Mouse (Mus musculus): ENCODE data around the gene Hdac9. TPM values are rescaled to one million over a fixed set of nuclear protein-coding genes. Genes with fewer than 3 reads are reported as not detected.
A peak's percentile ranks its signal among the peaks of the same experiment; 100 is the strongest.

The Hdac9 gene
- polyA plus RNA-seq, 1 experiment: not detected

DNA sequence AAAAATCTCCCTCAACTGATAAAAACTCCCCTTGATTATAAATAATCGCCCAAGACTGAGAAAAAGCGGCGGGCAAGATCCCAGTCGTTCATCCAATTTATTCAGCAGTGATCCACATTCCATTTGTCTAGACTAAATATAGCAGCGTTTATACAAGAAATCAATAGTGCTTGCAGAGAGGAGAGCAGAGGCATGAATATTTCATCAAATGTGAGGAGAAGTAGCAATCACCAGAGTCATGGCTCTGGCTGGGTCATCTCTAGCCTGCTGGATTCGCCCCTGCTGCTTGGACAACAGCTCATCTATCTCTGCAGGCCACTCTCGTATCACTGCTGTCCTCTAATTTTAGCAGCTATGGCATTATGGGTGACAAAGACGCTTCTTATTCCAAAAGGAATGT, 476.0 kb downstream of the Hdac9 start:
- Histone ChIP-seq H3K27me3 (replicated peaks) (no peaks in the 10 kb centered on the region), H3K36me3 (replicated peaks; ENCODE audit: low read length) (no peaks in the 10 kb centered on the region), H3K4me1 (no peaks in the 10 kb centered on the region), H3K9me3 (no peaks in the 10 kb centered on the region), H3K4me3 (replicated peaks) (no peak overlapping the region)
- TF ChIP-seq GATA1 (IDR thresholded peaks at IDR 0.05; ENCODE audit: borderline replicate concordance, low read length) (no peak), FLI1 (IDR thresholded peaks at IDR 0.05; ENCODE audit: low read length) (no peak)

DNA sequence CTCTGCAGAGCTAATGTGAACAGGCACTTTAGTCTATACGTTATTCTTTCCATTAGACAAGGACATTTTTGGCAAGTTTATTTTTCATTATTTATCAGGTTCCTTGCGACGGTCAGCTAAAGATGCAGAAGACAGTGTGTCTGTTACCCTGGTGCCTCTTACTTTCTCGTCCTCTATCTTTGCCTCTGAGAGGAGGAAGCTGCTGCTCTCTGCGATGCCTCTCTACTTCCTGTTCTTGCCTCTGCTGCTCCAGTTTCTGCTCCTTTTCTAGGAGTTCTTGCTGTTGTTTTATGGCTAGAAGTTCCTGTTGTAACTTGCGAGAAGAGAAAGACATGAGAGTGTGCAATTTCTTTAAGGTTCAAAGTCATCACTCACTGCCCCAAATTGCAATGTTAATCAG, 484.0 kb downstream of the Hdac9 start:
- Histone ChIP-seq H3K36me3 (replicated peaks; ENCODE audit: low read length) (peaks cover 4% of the 10 kb centered on the region), H3K9me3 (no peaks in the 10 kb centered on the region), H3K27me3 (replicated peaks) (no peaks in the 10 kb centered on the region), H3K4me1 (peaks cover 11% of the 10 kb centered on the region), H3K4me3 (replicated peaks) (peak overlapping the region; percentile 77)
- TF ChIP-seq FLI1 (IDR thresholded peaks at IDR 0.05; ENCODE audit: low read length): no peak

DNA sequence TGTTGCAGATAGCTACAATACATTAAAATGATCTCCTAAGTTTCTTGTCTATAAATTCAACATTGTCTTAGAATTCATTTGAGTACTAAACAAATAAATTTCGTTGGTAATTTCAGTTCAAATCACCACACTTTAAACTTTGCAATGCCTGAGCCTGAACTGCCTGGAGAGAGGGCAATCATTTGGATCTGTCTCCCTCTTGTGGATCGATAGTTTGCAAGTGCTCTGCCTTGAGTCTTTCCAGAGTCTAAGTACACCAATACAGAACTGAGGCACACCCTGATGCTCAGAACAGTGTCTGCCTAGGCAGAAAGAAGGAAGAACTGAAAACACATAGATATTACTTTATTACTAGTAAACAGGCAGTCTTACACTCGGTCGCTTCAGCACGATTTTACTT, 484.4 kb downstream of the Hdac9 start:
- Histone ChIP-seq H3K4me1 (peaks cover 11% of the 10 kb centered on the region), H3K27me3 (replicated peaks) (no peaks in the 10 kb centered on the region), H3K4me3 (replicated peaks) (peak overlapping the region; percentile 77), H3K9me3 (no peaks in the 10 kb centered on the region), H3K36me3 (replicated peaks; ENCODE audit: low read length) (peaks cover 4% of the 10 kb centered on the region)
- TF ChIP-seq GATA1 (IDR thresholded peaks at IDR 0.05; ENCODE audit: borderline replicate concordance, low read length) (no peak), FLI1 (IDR thresholded peaks at IDR 0.05; ENCODE audit: low read length) (no peak)

DNA sequence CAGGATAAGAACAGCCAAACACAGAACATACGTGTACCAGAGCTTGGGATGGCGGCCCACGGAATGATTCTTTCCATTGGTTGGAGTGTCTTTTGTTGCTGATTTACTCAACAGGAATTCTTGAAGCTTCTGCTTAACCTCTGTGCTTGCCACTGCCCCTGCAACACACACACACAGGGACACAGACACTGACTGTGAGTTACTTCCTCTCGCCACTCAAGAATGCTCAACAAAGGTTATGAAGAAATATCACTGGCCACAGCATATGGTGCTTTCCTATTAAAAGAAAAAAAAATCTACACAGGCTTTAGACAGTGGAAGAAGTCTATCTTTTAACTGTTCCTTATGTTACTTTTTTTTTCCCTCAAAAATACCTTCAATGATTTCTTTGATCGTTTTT, 485.1 kb downstream of the Hdac9 start:
- TF ChIP-seq GATA1 (IDR thresholded peaks at IDR 0.05; ENCODE audit: borderline replicate concordance, low read length) (no peak), FLI1 (IDR thresholded peaks at IDR 0.05; ENCODE audit: low read length) (no peak)

DNA sequence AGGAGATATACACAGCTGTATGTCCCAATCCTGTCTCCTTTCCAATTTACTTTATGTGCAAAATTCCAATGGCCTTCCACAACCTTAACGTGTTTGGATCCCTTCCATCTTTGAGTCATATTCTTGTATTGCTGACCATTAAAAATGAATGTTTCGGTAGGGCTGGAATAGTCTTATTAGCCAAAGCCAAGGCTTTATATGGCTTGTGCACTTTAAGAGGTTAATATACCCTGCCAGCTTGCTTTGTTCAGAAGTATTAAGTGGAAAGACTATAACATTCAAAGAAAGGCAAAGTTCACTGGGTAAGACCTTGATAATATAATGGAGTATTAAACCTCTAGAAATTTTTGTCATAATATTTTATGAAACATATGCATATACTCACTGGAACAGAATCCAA, 491.4 kb downstream of the Hdac9 start:
- Histone ChIP-seq H3K4me3 (replicated peaks) (no peak overlapping the region), H3K27me3 (replicated peaks) (no peaks in the 10 kb centered on the region), H3K36me3 (replicated peaks; ENCODE audit: low read length) (peaks cover 4% of the 10 kb centered on the region), H3K4me1 (no peaks in the 10 kb centered on the region), H3K9me3 (no peaks in the 10 kb centered on the region)
- no peak for TF ChIP-seq FLI1 (IDR thresholded peaks at IDR 0.05; ENCODE audit: low read length)
- TF ChIP-seq GATA1 (IDR thresholded peaks at IDR 0.05; ENCODE audit: borderline replicate concordance, low read length): no peak

More for the DNA sequence above, 485.1 kb downstream of the Hdac9 start:
- Histone ChIP-seq H3K36me3 (replicated peaks; ENCODE audit: low read length) (peaks cover 4% of the 10 kb centered on the region), H3K9me3 (no peaks in the 10 kb centered on the region), H3K4me3 (replicated peaks) (no peak overlapping the region), H3K27me3 (replicated peaks) (no peaks in the 10 kb centered on the region), H3K4me1 (peaks cover 11% of the 10 kb centered on the region)

DNA sequence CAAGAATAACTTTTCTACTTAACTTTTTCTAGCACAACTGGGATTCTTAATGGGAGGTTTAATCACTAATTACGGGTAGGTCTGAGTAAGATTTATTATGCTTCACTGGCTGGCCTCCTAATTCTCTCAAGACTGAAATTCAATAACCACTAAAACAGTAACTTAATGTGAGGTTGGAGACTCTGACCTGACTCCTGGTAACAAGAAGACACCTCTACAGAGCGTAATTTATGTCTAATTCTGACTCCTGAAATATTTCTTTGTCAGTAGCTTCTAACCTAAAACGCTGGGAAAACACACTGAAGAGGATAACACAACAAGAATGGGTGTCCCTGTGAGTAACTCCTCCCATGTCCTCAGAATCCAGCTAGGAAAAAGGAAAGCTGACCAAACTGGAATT, 508.8 kb downstream of the Hdac9 start:
- Histone ChIP-seq H3K9me3 (no peaks in the 10 kb centered on the region), H3K27me3 (replicated peaks) (no peaks in the 10 kb centered on the region), H3K4me3 (replicated peaks) (no peak overlapping the region), H3K4me1 (no peaks in the 10 kb centered on the region), H3K36me3 (replicated peaks; ENCODE audit: low read length) (no peaks in the 10 kb centered on the region)
- TF ChIP-seq FLI1 (IDR thresholded peaks at IDR 0.05; ENCODE audit: low read length): no peak
- TF ChIP-seq GATA1 (IDR thresholded peaks at IDR 0.05; ENCODE audit: borderline replicate concordance, low read length): no peak

DNA sequence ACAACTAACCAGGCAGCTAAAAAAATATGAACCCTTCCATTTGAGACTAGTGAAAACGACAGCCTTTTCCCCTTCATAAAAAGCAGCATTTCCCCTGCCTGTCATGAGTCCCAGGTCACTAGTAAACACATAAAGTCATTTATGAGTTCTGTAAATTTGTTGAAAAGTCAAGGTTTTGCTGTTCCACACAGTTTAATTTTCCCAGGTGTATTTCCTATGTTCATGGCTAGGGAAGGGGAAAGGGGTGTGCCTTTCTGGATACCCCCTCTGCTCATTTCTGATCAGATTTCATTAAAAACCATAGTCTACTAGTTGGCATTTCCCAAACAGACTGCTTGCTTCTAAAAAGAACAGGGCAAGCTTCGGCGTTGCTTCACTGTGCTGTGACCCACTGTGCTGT, 509.8 kb downstream of the Hdac9 start:
- Histone ChIP-seq H3K4me3 (replicated peaks) (no peak overlapping the region), H3K9me3 (no peaks in the 10 kb centered on the region), H3K36me3 (replicated peaks; ENCODE audit: low read length) (no peaks in the 10 kb centered on the region), H3K4me1 (no peaks in the 10 kb centered on the region), H3K27me3 (replicated peaks) (no peaks in the 10 kb centered on the region)
- TF ChIP-seq GATA1 (IDR thresholded peaks at IDR 0.05; ENCODE audit: borderline replicate concordance, low read length) (no peak), FLI1 (IDR thresholded peaks at IDR 0.05; ENCODE audit: low read length) (no peak)

DNA sequence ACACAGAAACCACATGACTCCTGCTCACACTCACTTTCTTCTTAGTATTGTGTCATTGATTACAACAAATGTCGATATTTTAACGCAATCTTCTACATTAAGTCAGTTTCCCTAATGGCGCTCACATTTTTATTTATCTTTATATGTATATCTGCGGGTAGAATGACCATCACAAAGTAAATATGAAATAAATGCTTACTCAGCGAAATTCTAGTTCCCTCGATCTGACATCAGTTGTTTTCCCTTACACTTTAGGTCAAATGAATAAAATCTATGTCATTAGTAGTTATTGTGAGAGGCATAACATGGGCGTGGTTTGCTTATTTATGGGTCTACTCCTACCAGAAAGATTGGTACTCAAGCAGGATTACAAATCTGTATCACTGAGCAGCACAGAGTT, 514.8 kb downstream of the Hdac9 start:
- Histone ChIP-seq H3K36me3 (replicated peaks; ENCODE audit: low read length) (no peaks in the 10 kb centered on the region), H3K4me1 (no peaks in the 10 kb centered on the region), H3K4me3 (replicated peaks) (no peak overlapping the region), H3K9me3 (no peaks in the 10 kb centered on the region), H3K27me3 (replicated peaks) (no peaks in the 10 kb centered on the region)
- TF ChIP-seq GATA1 (IDR thresholded peaks at IDR 0.05; ENCODE audit: borderline replicate concordance, low read length) (no peak), FLI1 (IDR thresholded peaks at IDR 0.05; ENCODE audit: low read length) (no peak)

DNA sequence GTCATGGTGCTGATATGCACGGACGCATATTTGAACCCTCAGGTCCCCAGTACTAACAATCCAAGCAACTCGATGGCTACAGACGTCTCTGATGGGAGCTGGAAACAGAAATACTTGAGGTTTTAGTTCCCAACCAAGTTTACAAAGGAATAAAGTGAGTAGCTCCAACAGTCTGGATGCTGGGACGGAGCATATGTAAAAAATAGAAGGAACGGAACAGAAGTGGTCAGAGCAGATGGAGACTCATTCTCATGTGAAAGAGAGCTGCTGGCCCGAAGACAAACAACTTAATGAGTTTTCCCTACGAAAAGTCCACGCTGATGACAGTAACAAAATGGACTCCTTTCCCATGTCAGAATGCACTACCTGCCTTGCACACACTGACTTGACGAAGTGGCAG, 518.3 kb downstream of the Hdac9 start:
- no peaks in the 10 kb centered on the region for H3K27me3 ChIP-seq (replicated peaks)
- no peaks in the 10 kb centered on the region for H3K4me1 ChIP-seq
- no peaks in the 10 kb centered on the region for H3K36me3 ChIP-seq (replicated peaks; ENCODE audit: low read length)
- no peak for TF ChIP-seq FLI1 (IDR thresholded peaks at IDR 0.05; ENCODE audit: low read length)
- TF ChIP-seq GATA1 (IDR thresholded peaks at IDR 0.05; ENCODE audit: borderline replicate concordance, low read length): no peak
- no peak overlapping the region for H3K4me3 ChIP-seq (replicated peaks)
- no peaks in the 10 kb centered on the region for H3K9me3 ChIP-seq

DNA sequence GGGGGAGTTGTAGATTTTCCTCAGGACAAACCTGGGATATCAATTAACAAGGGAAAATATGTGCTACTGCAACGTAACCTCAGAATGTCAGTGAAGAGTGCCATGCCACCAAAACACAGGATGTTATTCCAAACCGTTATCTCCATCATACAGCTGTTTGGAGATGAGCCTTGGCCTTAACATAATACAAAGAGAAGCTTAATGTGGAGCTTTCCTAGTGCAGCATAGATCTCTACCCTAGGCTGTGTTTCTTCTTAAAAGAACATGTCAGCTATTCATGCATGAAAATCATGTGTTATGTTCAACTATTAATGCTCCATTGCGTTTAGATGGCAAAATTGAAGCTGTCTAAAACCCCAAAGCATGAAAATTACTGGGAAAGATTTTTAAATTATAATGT, 522.6 kb downstream of the Hdac9 start:
- H3K4me1 ChIP-seq: no peaks in the 10 kb centered on the region

DNA sequence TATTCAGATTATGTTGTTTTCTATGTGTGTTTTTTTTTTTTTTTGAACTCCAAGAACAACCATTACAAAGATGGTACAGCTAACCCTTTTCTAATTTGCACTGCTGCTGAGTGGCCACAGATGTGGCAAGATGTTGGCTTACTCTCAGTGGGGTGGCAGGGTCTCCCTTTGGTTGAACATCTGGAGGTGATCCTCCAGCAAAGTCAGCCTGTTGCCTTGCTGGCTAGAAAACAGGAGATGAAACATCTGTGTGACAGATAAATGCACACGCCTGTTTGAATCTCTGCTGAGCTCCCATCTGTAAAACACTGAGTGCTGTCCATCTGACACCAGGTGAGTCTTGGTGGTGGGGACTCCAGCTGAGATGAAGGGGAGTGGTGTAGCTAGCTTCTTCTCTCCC, 537.2 kb downstream of the Hdac9 start:
- Histone ChIP-seq H3K27me3 (replicated peaks) (no peaks in the 10 kb centered on the region), H3K36me3 (replicated peaks; ENCODE audit: low read length) (no peaks in the 10 kb centered on the region)
- TF ChIP-seq GATA1 (IDR thresholded peaks at IDR 0.05; ENCODE audit: borderline replicate concordance, low read length) (no peak), FLI1 (IDR thresholded peaks at IDR 0.05; ENCODE audit: low read length) (no peak)

More for the DNA sequence above, 522.6 kb downstream of the Hdac9 start:
- Histone ChIP-seq H3K9me3 (no peaks in the 10 kb centered on the region), H3K27me3 (replicated peaks) (no peaks in the 10 kb centered on the region), H3K4me3 (replicated peaks) (no peak overlapping the region), H3K36me3 (replicated peaks; ENCODE audit: low read length) (no peaks in the 10 kb centered on the region)
- TF ChIP-seq GATA1 (IDR thresholded peaks at IDR 0.05; ENCODE audit: borderline replicate concordance, low read length) (no peak), FLI1 (IDR thresholded peaks at IDR 0.05; ENCODE audit: low read length) (no peak)

More for the DNA sequence above, 537.2 kb downstream of the Hdac9 start:
- Histone ChIP-seq H3K4me1 (no peaks in the 10 kb centered on the region), H3K9me3 (no peaks in the 10 kb centered on the region), H3K4me3 (replicated peaks) (no peak overlapping the region)
